Mouse (Mus musculus): ENCODE results near the gene Fam169b. TPM values are rescaled to one million over a fixed set of nuclear protein-coding genes. Genes with fewer than 3 reads are reported as not detected.
"Not testable (repeated sequence)": the region's sequence is repeated elsewhere in the genome, so short reads cannot be mapped to it uniquely, and the experiment has no call there.

Gene Fam169b
- polyA plus RNA-seq, 1 experiment from 2014 or later, result 0.43 TPM

DNA sequence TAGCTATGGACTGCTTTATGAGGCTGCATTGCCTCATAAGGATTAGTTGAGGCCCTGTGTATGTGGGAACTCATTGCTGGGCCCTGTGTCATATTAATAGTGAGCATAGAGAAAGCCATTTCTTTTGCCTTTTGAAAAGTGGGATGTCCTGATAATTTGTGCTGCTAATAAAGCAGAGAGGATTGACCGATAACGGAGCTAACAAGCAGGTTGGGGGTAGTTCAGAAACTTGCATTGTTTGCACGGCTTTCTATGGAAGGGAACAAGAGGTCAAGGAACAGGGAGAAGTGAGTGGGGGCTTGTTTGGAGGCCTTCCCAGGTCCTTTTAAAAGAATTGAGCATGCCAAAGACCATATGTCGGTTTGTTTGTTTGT is 4.2 kb downstream of the Fam169b start:
- H3K27me3 ChIP-seq (replicated peaks; ENCODE audit: control insufficient read depth, insufficient read depth, low read length), result peaks cover 17% of the 10 kb centered on the region
- H3K27ac ChIP-seq (ENCODE audit: low read depth), result no peak overlapping the region
- H3K9ac ChIP-seq (ENCODE audit: low read length), result no peak overlapping the region
- no peaks in the 10 kb centered on the region for H3K9me3 ChIP-seq (ENCODE audit: control insufficient read depth, low read length)
- peaks cover 4% of the 10 kb centered on the region; the same call in 1 of the 2 replicates for H3K4me1 ChIP-seq (replicated peaks; ENCODE audit: control insufficient read depth, insufficient read depth, low read length)
- DNase-seq (ENCODE audit: low spot score) (no peak), ATAC-seq (replicated peaks; ENCODE audit: low FRiP score, low TSS enrichment, low read depth) (no peak)
- 78% methylated on average over 4 of the region's 4 CpGs for WGBS
- H3K4me3 ChIP-seq (ENCODE audit: low read depth, low read length), result no peak overlapping the region
- H3K36me3 ChIP-seq (ENCODE audit: control insufficient read depth, insufficient read depth, low read length), result no peaks in the 10 kb centered on the region
- H3K4me2 ChIP-seq (ENCODE audit: low read length), result no peak overlapping the region

DNA sequence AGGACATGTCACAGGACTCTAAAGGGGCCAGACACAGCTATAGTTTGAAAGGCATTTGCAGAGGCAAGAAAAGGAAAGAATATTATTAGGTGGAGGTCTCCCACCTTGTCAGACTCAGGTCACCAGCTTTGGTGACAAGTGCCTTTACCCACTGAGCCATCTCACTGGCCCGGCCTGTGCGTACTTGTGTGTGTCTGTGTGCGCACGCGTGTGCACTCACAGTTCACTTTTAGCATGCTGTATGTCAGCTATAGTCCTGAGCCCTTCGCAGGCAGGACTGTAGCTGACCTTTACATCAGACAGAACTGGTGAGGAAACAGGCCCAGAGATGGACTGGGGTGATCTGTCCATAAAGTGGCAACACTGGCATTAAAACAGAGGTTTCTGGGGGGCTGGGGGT is 4.7 kb downstream of the Fam169b start:
- no peak overlapping the region for H3K9ac ChIP-seq (ENCODE audit: low read length)
- H3K4me1 ChIP-seq (replicated peaks; ENCODE audit: control insufficient read depth, insufficient read depth, low read length), result peaks cover 4% of the 10 kb centered on the region; the same call in 1 of the 2 replicates
- no peak overlapping the region for H3K4me3 ChIP-seq (ENCODE audit: low read depth, low read length)
- ATAC-seq (replicated peaks; ENCODE audit: low FRiP score, low TSS enrichment, low read depth), result no peak
- no peaks in the 10 kb centered on the region for H3K9me3 ChIP-seq (ENCODE audit: control insufficient read depth, low read length)
- H3K36me3 ChIP-seq (ENCODE audit: control insufficient read depth, insufficient read depth, low read length), result no peaks in the 10 kb centered on the region
- H3K27ac ChIP-seq (ENCODE audit: low read depth), result no peak overlapping the region
- H3K27me3 ChIP-seq (replicated peaks; ENCODE audit: control insufficient read depth, insufficient read depth, low read length), result peaks cover 16% of the 10 kb centered on the region
- no peak for DNase-seq (ENCODE audit: low spot score)
- WGBS, result 98% methylated on average over 6 of the region's 6 CpGs
- no peak overlapping the region for H3K4me2 ChIP-seq (ENCODE audit: low read length)

DNA sequence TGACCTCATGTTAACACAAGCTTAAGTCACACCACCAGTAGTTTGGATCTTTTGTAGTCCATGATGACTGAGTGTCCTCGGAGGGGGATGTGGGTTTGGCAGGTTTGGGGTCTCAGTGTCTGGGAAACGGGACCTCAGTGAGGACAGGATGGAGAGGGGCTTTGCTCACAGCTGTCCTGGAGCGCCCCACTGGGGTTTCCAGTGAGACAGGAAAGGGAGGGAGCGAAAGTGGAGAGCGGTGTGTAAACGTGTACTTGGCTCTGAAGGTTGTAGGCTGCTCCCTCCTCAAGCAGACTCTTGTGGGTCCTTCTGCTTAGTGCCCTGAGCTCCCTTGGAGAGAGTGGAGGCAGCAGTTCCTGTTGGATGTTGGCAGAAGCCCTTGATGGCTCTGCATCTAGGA is 5.3 kb downstream of the Fam169b start:
- Histone ChIP-seq H3K4me3 (ENCODE audit: low read depth, low read length) (no peak overlapping the region), H3K36me3 (ENCODE audit: control insufficient read depth, insufficient read depth, low read length) (no peaks in the 10 kb centered on the region), H3K4me2 (ENCODE audit: low read length) (no peak overlapping the region), H3K9ac (ENCODE audit: low read length) (no peak overlapping the region), H3K27ac (ENCODE audit: low read depth) (no peak overlapping the region), H3K4me1 (replicated peaks; ENCODE audit: control insufficient read depth, insufficient read depth, low read length) (peaks cover 4% of the 10 kb centered on the region; the same call in 1 of the 2 replicates), H3K27me3 (replicated peaks; ENCODE audit: control insufficient read depth, insufficient read depth, low read length) (peaks cover 16% of the 10 kb centered on the region), H3K9me3 (ENCODE audit: control insufficient read depth, low read length) (no peaks in the 10 kb centered on the region)
- 74% methylated on average over 6 of the region's 6 CpGs for WGBS
- no peak for ATAC-seq (replicated peaks; ENCODE audit: low FRiP score, low TSS enrichment, low read depth)
- DNase-seq (ENCODE audit: low spot score), result no peak

DNA sequence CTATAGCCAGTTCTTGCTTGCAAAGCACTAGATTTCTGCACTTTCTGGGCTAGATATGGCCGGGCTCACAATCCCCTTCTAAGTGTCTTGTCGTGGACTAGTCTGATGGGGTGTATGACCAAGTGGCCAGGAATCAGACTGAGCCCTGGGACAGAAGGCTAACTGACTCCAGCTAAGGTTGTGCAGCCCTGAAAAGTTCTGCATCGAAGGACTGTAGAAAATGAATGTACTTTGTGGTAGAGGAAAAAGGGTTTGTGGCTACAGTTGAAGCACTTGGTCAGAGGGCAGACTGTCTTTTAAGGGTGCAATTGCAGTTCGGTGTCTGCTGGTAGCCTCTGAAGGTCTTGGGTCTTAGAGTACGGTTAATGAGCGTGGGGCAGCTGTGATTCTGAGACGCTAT is 5.8 kb downstream of the Fam169b start:
- no peak overlapping the region for H3K27ac ChIP-seq (ENCODE audit: low read depth)
- H3K9ac ChIP-seq (ENCODE audit: low read length), result no peak overlapping the region
- no peak overlapping the region for H3K4me2 ChIP-seq (ENCODE audit: low read length)
- no peak overlapping the region for H3K4me3 ChIP-seq (ENCODE audit: low read depth, low read length)
- ATAC-seq (replicated peaks; ENCODE audit: low FRiP score, low TSS enrichment, low read depth) (no peak), DNase-seq (ENCODE audit: low spot score) (no peak)
- H3K4me1 ChIP-seq (replicated peaks; ENCODE audit: control insufficient read depth, insufficient read depth, low read length), result peaks cover 4% of the 10 kb centered on the region; the same call in 1 of the 2 replicates
- H3K36me3 ChIP-seq (ENCODE audit: control insufficient read depth, insufficient read depth, low read length), result no peaks in the 10 kb centered on the region
- 88% methylated on average over 7 of the region's 7 CpGs for WGBS
- H3K9me3 ChIP-seq (ENCODE audit: control insufficient read depth, low read length), result no peaks in the 10 kb centered on the region
- H3K27me3 ChIP-seq (replicated peaks; ENCODE audit: control insufficient read depth, insufficient read depth, low read length), result peaks cover 11% of the 10 kb centered on the region; the same call in 1 of the 2 replicates

DNA sequence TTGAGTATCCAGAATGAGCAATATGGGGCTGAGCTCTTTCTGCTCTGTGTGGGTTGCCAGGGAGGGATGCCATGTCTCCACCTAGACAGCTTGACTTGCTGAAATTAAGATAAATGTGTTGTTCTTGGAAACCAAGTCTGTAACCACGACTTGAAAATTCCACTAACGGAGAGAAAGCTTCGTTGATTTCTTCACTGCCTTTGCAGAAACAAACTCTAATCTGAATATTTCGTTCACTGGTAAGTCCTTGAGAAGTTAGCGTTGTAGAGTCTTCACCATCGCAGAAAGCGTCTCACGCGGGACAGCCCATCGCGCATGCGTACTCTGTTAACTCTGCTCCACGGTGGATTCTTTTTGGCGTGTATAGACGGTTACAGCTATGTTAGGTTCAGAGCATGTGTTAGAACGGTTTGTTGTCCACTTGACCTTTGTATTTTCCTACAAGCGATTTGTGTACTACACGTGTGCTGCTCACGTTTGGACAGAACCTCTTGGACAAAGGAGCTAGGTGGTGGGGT is 6.8 kb downstream of the Fam169b start:
- H3K4me2 ChIP-seq (ENCODE audit: low read length), result no peak overlapping the region
- 91% methylated on average over 19 of the region's 19 CpGs for WGBS

DNA sequence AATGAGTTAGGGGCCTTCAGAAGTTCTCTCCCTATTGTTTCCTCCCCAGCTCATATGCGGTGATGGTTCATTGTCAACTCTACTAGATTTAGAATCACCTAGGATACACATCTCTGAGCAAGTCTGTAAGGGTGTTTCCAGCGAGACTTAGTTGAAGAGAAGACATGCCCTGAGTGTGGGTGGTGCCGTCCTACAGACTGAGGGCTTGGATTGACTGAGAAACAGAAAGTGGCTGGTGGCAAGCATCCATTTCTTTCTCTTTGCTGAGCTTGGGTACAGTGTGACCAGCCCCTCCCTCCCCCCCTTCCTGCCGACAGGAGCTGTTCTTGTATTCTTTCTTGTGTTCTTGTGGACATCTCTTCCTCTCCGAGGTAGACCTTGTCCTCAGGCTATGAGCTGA is 7.7 kb downstream of the Fam169b start:
- Histone ChIP-seq H3K4me1 (replicated peaks; ENCODE audit: control insufficient read depth, insufficient read depth, low read length) (peaks cover 9% of the 10 kb centered on the region), H3K27ac (ENCODE audit: low read depth) (no peak overlapping the region), H3K27me3 (replicated peaks; ENCODE audit: control insufficient read depth, insufficient read depth, low read length) (peaks cover 7% of the 10 kb centered on the region; the same call in 1 of the 2 replicates), H3K9ac (ENCODE audit: low read length) (no peak overlapping the region), H3K36me3 (ENCODE audit: control insufficient read depth, insufficient read depth, low read length) (no peaks in the 10 kb centered on the region), H3K4me2 (ENCODE audit: low read length) (no peak overlapping the region), H3K4me3 (ENCODE audit: low read depth, low read length) (no peak overlapping the region), H3K9me3 (ENCODE audit: control insufficient read depth, low read length) (no peaks in the 10 kb centered on the region)
- DNase-seq (ENCODE audit: low spot score) (no peak), ATAC-seq (replicated peaks; ENCODE audit: low FRiP score, low TSS enrichment, low read depth) (no peak)
- WGBS, result 80% methylated on average over 5 of the region's 5 CpGs

More for the DNA sequence above, 6.8 kb downstream of the Fam169b start:
- H3K9me3 ChIP-seq (ENCODE audit: control insufficient read depth, low read length), result no peaks in the 10 kb centered on the region
- H3K4me3 ChIP-seq (ENCODE audit: low read depth, low read length), result no peak overlapping the region
- no peak overlapping the region for H3K9ac ChIP-seq (ENCODE audit: low read length)
- DNase-seq (ENCODE audit: low spot score) (no peak), ATAC-seq (replicated peaks; ENCODE audit: low FRiP score, low TSS enrichment, low read depth) (no peak)
- peaks cover 10% of the 10 kb centered on the region; the same call in 1 of the 2 replicates for H3K27me3 ChIP-seq (replicated peaks; ENCODE audit: control insufficient read depth, insufficient read depth, low read length)
- peaks cover 4% of the 10 kb centered on the region for H3K4me1 ChIP-seq (replicated peaks; ENCODE audit: control insufficient read depth, insufficient read depth, low read length)
- no peak overlapping the region for H3K27ac ChIP-seq (ENCODE audit: low read depth)
- no peaks in the 10 kb centered on the region for H3K36me3 ChIP-seq (ENCODE audit: control insufficient read depth, insufficient read depth, low read length)

DNA sequence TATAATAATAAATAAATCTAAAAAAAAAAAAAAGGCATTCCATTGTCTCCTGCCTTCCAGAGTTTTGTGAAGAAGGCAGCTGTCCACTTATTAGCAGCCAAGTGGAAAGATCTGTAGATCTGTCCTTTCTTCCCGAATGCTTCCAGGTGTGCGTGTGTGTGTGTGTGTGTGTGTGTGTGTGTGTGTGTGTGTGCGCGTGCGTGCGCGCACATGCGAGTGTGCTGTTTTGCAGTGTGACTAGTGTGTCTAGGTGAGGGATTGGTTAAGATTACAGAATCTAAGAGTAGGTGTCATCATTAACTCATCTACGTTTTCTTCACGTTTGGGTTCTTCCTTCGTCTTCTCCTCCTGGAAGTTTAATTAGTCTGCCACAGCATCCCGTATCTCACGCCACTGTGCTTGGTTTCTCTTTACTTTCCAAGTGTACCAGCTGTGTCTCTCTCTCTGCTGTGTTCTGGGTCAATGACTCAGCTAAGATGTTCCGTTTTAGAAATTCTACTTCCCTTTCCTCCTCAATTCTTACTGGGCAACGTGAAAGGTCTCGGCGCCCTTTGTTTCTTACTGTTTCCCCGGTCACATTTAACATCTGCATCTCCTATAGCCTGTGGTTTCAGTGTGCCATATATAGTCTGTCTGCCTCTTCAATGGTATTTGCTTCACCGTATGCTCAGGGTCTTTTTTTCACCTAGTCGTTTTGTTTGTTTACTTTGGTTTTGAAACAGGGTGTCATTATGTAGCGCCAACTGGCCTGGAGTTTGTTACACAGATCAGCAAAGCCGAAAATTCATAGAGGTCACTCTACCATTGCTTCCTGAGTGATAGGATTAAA is 8.9 kb downstream of the Fam169b start:
- ATAC-seq (replicated peaks; ENCODE audit: low FRiP score, low TSS enrichment, low read depth) (no peak), DNase-seq (ENCODE audit: low spot score) (no peak)
- H3K4me3 ChIP-seq (ENCODE audit: low read depth, low read length), result no peak overlapping the region
- H3K4me1 ChIP-seq (replicated peaks; ENCODE audit: control insufficient read depth, insufficient read depth, low read length), result peaks cover 9% of the 10 kb centered on the region
- no peaks in the 10 kb centered on the region for H3K9me3 ChIP-seq (ENCODE audit: control insufficient read depth, low read length)
- no peak overlapping the region for H3K9ac ChIP-seq (ENCODE audit: low read length)
- WGBS, result 83% methylated on average over 22 of the region's 22 CpGs
- H3K27me3 ChIP-seq (replicated peaks; ENCODE audit: control insufficient read depth, insufficient read depth, low read length), result no peaks in the 10 kb centered on the region
- H3K4me2 ChIP-seq (ENCODE audit: low read length), result no peak overlapping the region
- H3K27ac ChIP-seq (ENCODE audit: low read depth), result no peak overlapping the region
- H3K36me3 ChIP-seq (ENCODE audit: control insufficient read depth, insufficient read depth, low read length), result no peaks in the 10 kb centered on the region

DNA sequence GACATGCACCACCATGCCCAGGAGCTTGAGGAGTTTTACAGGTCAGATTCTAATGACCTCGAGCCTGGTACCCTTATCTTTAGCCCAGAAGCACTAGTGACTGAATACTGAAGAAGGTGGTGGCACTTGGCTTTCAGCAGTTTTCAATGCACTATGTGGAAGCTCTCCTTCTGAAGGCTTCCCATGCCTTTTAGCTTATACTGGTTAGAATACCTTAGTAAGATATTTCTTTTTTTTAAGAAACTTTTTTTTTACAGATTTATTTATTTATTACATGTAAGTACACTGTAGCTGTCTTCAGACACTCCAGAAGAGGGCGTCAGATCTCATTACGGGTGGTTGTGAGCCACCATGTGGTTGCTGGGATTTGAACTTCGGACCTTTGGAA is 9.5 kb downstream of the Fam169b start:
- 79% methylated on average over 4 of the region's 4 CpGs for WGBS
- DNase-seq (ENCODE audit: low spot score); H3K9ac ChIP-seq (ENCODE audit: low read length); H3K9me3 ChIP-seq (ENCODE audit: control insufficient read depth, low read length); H3K4me3 ChIP-seq (ENCODE audit: low read depth, low read length); H3K27ac ChIP-seq (ENCODE audit: low read depth); H3K36me3 ChIP-seq (ENCODE audit: control insufficient read depth, insufficient read depth, low read length); H3K4me1 ChIP-seq (replicated peaks; ENCODE audit: control insufficient read depth, insufficient read depth, low read length); H3K4me2 ChIP-seq (ENCODE audit: low read length); H3K27me3 ChIP-seq (replicated peaks; ENCODE audit: control insufficient read depth, insufficient read depth, low read length); ATAC-seq (replicated peaks; ENCODE audit: low FRiP score, low TSS enrichment, low read depth): not testable (repeated sequence)

DNA sequence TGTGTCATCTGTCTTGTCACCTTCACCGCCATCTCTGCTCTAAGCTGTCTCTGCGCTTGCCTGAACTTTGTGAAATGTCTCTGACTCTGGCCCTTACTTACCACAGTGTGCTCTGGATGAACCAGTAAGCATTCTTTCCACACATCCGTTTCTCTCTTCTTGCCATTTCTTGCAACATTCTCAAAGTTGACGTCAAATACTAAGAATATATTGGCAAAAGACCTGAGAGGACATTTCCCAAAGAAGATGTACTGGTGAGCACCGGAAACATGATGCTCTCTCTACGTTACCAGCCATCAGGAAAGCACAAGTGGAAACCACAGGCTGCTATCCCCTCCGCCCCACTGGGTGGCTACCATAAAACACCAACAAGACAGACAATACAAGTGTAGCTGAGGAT is 10.1 kb downstream of the Fam169b start:
- Histone ChIP-seq H3K27me3 (replicated peaks; ENCODE audit: control insufficient read depth, insufficient read depth, low read length) (no peaks in the 10 kb centered on the region), H3K27ac (ENCODE audit: low read depth) (no peak overlapping the region), H3K4me1 (replicated peaks; ENCODE audit: control insufficient read depth, insufficient read depth, low read length) (peaks cover 9% of the 10 kb centered on the region), H3K4me3 (ENCODE audit: low read depth, low read length) (no peak overlapping the region), H3K9me3 (ENCODE audit: control insufficient read depth, low read length) (no peaks in the 10 kb centered on the region), H3K9ac (ENCODE audit: low read length) (no peak overlapping the region), H3K4me2 (ENCODE audit: low read length) (no peak overlapping the region), H3K36me3 (ENCODE audit: control insufficient read depth, insufficient read depth, low read length) (no peaks in the 10 kb centered on the region)
- no peak for DNase-seq (ENCODE audit: low spot score)
- 83% methylated on average over 7 of the region's 7 CpGs for WGBS
- ATAC-seq (replicated peaks; ENCODE audit: low FRiP score, low TSS enrichment, low read depth), result no peak
